Mouse (Mus musculus): Measurements from ENCODE around the gene Slc9c1.
A peak's percentile ranks its signal among the peaks of the same experiment; 100 is the strongest.
"Not testable (repeated sequence)": the region's sequence is repeated elsewhere in the genome, so short reads cannot be mapped to it uniquely, and the experiment has no call there.

Slc9c1 gene

DNA sequence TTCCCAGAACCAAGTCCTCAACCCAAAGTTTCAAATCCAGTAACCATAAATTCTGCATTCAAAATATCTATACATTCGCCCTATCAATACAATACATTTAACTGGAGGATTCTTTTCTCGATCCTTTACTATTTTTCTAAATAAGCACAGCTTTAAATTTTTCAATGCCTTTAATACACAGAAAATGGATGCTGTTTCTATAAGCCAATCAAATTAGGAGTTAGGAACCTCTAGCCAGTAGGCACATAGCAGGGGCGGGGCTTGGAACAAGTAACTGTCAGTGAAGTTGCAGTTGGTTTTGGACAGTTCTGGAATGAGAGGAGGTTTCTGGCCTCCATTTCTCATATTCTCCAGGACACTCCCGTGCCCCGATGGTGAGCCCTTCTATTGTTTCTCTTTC lies at the start of gene Slc9c1:
Gene Slc9c1, plus strand, starts transcription at position 301 of the 400 bp plus-strand sequence.
- no peak for DNase-seq

GRCm38 (mm10) chr16:45492927-45493326 lies 42.2 kb upstream of the Slc9c1 start, which contains the start of gene Gm609:
Gene Gm609, minus strand, starts transcription at chr16:45492969.
- no peak for DNase-seq

DNA sequence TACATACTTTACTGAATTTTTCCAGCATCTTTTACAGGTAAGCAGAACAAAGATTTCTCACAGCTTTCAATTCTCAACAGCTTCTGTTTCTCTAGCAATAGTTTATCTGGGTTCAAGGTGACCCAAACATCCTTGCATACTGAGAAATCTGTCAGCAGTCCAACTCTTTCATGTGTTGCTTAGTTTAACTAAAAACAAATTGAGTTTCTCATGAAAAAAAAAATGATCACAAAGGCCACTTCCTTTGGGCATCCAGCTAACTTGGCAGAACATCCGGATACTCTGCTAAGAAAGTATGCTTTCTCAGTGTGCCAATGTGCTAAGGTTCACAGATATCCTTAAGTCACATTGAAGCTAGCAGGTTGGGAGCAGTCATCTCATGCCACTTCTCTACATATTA lies 39.8 kb upstream of the Slc9c1 start:
- DNase-seq, result no peak

- no peak for DNase-seq
Observed at GRCm38 (mm10) chr16:45525551-45525950, 9.6 kb upstream of the Slc9c1 start.

- DNase-seq, result no peak
Observed at GRCm38 (mm10) chr16:45531950-45532349, 3.2 kb upstream of the Slc9c1 start, which contains the start of gene Gm17783. Gene Gm17783, minus strand, starts transcription at chr16:45532050.

DNA sequence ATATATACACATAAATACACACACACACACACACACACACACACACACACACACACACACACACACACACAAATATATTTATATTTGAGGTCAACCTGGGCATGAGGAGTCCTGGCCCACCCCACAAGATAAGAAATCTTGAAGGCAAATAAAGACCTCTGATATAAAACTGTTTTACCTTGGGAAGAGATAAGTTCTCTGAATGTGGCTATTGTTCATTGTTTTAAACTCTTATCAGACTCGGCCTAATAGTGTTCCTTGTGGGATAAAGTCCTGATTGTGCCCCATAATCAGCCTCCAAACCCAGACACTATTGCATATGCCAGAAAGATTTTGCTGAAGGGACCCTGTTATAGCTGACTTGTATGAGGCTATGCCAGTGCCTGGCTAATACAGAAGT lies 3.2 kb downstream of the Slc9c1 start:
- DNase-seq, result not testable (repeated sequence)

DNA sequence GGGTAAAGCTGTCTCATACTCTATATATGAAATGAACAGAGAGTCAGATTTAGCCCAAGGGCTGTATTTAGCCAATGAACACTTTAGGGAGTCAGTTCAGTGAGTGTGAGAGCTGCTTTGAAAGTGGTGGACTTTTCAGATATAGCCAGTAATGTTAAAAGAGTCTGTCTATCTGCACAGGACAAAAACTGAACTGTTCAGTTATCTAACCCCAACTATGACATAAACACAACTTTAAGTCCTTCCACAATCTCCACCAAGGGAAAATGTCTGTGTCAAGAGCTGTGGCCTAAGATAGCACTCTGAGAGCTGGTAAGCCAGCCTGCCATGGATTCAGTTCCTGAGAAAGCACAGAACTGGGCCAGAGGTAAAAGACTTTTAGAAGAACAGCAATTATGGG lies 7.0 kb downstream of the Slc9c1 start:
- no peak for DNase-seq

DNA sequence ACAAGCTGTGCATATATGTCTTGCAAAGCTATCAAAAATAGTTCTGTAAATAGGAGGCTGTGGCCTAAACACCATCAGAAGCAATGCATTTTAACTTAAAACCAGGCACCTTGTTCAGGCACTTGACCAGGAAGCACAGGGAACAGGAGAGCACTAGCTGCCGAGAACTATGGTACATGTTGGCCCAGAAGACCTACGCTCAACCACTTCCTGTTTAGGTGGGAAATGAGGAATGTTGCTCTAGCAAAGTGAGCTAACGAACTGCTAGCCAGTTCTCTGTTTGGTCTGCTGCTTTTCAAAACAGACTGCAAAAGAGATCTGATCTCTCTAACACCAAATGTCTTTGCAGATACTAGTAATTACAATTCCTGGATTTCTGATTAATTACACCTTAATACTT lies 9.2 kb downstream of the Slc9c1 start:
- no peak for DNase-seq

- no peak for DNase-seq
Observed at GRCm38 (mm10) chr16:45547982-45548381, 12.9 kb downstream of the Slc9c1 start.

GRCm38 (mm10) chr16:45551579-45551978 lies 16.5 kb downstream of the Slc9c1 start:
- no peak for DNase-seq

DNA sequence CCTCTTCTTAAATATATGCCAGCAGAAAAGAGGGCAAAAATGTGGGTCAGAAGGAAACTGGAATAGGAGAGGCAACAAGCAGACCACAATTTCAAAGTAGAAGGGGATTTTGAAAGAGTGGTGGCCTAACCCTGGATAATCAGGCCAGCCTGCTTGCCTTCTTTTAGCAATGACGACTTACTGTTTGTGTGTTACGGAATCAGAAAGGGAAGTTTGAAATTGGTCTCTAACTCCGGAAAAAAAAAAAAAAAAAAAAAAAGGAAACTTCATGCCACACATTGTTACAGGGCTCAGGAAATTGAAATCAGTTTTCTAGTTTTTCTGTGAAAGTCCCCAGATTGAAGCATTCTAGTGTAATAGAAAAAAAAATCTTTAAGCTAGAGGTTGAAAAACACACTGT lies 26.6 kb downstream of the Slc9c1 start:
- DNase-seq, result no peak

DNA sequence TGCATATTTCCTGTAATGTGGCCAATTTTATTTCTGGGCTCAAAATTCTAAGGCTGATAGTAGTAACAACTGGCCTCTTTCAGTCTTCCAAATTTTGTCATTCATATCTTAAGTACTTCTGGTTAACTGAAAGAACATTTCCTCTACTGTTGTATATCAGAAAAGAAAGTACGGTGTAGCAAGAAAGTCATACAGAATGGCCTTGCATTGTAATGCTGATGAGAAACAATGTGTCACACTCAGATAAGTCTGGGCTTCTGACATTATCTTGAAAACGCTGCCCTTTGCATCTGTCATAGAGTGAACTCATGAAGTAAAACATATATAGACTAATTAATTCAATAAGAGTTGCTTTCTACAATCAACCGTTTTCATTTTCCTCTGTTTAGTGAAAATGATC lies 37.2 kb downstream of the Slc9c1 start:
- DNase-seq, result no peak

GRCm38 (mm10) chr16:45579883-45580282 lies 44.8 kb downstream of the Slc9c1 start:
- no peak for DNase-seq

GRCm38 (mm10) chr16:45582512-45582911 lies 47.4 kb downstream of the Slc9c1 start:
- peak in 1 of 2 experiments; percentile 34 for DNase-seq

DNA sequence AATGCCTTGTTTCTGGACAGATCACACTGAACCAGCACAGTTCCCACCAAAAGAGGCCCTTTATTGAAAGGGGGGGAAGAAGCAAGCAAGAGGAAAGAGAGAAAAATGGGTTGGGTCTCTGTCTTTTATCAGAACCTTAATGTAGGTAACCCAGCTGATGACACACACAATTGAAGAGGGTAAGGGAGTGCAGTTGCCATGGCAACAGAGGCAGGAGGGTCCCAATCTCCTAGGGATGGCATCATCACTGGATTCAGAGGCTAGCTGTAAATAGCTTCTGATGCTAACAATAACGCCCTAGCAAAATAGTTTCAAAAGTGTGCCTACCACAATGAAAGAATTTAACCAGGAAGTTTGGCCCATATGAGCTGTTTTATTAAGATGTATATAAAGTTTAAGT lies 58.5 kb downstream of the Slc9c1 start:
- DNase-seq, result no peak

DNA sequence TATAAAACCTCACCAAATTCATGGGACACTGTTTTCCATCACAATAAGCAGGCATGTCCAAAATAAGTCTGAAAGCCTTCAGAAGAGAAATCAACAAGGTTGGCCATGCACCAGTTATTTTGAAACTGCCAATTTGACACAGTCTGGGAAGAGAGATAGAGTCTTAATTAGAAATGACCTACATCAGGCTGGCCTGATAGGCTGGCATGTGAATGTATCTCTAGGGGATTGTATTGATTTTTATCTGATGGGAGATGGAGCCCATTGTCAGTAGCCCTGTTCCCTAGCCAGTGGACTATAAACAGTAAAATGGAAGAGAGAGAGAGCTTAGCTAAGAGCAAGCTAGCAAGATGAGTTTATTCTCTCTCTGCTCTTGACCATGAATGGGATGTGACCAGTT lies 60.4 kb downstream of the Slc9c1 start:
- DNase-seq, result no peak

- DNase-seq, result peak; percentile 29 to 42
Observed at GRCm38 (mm10) chr16:45608481-45608954, 73.4 kb downstream of the Slc9c1 start.

DNA sequence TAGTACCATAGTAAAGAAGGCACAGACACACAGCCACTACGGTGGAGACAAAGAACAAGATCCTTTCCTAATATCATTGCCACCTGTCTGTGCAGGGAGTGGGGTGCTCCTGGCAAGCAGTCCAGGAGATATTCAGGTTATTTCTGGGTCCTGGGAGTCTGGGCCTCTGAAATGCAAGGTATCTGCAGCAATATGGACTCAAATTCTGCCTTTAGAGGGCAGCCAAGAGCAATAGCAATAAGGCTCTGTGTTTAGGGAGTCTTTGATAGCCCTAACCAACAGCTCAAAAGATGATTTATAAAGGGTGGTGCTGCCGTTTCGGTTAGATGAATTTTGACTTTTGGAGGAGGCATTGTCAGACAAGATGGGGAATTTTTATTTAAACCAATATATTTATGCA lies 74.2 kb downstream of the Slc9c1 start:
- peak in 1 of 2 experiments; percentile 47 for DNase-seq

GRCm38 (mm10) chr16:45610267-45610666 lies 75.2 kb downstream of the Slc9c1 start, which contains the start of gene Gcsam:
Gene Gcsam, plus strand, starts transcription at chr16:45610380.
- no peak for DNase-seq

- DNase-seq, result no peak
Observed at GRCm38 (mm10) chr16:45613247-45613646, 78.1 kb downstream of the Slc9c1 start.

GRCm38 (mm10) chr16:45615944-45616343 lies 80.8 kb downstream of the Slc9c1 start:
- no peak for DNase-seq

DNA sequence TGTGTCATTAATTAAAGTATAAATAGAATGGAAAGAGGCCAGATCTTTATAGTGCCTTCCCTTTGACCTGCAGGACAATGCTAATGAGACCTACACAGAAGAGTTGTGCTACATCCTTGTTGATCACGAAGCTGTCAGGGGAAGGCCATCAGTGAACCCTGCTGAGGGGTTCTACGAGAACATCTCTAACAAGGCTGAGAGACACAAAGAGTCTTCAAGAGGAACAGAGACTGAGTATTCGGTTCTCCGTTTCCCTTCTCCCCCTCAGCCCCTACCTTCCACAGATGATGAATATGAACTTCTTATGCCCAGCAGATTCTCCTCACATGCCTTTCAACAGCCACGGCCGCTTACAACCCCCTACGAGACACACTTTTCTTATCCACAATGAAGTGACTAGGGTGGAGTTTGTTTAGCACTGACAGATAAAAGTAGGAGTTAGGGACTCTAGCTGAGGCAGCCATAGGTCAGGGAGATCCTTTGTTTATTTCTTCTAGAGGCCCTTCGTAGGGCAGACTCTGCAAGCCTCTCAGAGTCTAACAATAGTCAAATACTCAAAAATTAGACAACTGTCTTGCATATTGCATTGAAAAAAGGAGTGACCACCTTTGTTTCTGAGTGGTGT lies 84.8 kb downstream of the Slc9c1 start:
- no peak for DNase-seq

- no peak for DNase-seq
Observed at GRCm38 (mm10) chr16:45623230-45623629, 88.1 kb downstream of the Slc9c1 start.

- DNase-seq, result no peak
Observed at GRCm38 (mm10) chr16:45624791-45625190, 89.7 kb downstream of the Slc9c1 start.

- DNase-seq, result no peak
Observed at GRCm38 (mm10) chr16:45625342-45625741, 90.2 kb downstream of the Slc9c1 start.
